Mouse (Mus musculus) spleen, postnatal 0 days (tissue): ENCODE measurements around the gene Vmn1r14. TPM values are rescaled to one million over a fixed set of nuclear protein-coding genes. Genes with fewer than 3 reads are reported as not detected.

ENCODE experiments used
- polyA plus RNA-seq: library from polyadenylated mRNA; unstranded; fragments of >200 nt; fragmentation: Nextera tagmentation; extraction: Ambion mirVana; gene quantifications from 2 replicates; pipeline ENCODE4 v1.2.1, GENCODE M21; 2015

Gene Vmn1r14
- polyA plus RNA-seq = not detected in 2 replicates

DNA sequence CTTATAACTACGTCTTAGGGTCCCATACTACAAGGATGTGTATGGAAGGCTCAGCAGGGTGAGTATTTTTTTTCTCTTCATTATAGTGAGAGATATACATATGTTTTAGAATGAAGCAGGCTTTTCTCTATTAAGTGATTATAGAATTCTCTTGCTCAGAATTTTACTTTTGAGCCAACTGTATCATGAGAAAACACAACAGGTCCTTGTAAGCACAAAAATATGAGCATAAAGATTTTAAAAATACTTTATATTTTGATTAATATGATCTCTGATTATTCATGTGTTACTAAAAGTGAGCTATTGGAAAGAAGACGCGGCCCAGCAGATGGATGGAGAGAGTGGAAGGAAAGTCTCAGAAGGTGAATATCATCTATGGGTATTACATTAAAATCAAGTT is at the start of gene Vmn1r14:
Gene Vmn1r14, plus strand, starts transcription at position 301 of the 400 bp plus-strand sequence.

DNA sequence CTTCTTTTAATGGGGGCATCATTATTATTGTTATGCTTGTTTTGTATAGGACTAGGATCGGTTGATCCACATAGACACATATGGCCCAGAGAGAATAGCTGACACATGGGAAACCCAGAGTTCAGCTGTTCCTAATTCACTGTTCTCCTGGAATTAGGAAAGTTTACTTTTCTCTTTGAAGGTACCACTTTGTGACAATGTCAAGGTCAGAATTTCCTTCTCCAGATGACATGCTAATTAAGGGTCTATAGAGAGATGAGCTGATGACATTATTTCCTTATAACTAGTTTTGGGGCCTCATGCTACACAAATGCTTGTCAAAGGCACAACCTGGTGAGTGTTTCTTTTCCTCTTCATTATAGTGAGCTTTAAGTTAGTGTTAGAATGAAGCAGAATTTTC is 28.5 kb upstream of the Vmn1r14 start, which contains the start of gene Vmn1r13:
Gene Vmn1r13, plus strand, starts transcription at position 301 of the 400 bp plus-strand sequence.

DNA sequence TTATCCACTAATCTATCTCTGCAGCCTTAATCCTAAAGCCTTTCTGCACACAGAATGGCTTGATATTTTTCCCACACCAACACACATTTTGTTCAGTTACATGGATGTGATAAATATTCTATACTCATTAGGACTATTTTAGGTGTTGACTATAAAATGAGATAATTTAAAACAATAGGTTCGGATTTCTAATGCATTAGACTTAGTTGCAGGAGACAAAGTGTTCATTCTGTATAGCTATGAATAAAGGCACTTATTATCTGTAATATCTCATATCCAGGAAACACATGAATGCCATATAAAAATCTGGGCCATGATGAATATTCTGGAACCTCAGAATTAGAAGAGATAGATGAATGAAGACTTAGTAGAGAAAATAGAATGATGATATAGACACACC is 26.2 kb downstream of the Vmn1r14 start, which contains the start of gene Vmn1r15:
Gene Vmn1r15, plus strand, starts transcription at position 301 of the 400 bp plus-strand sequence.

Other genes with a start within 250 kb of the Vmn1r14 start
- not detected in 2 replicates for gene Vmn1r6, start 234.4 kb upstream of the Vmn1r14 start, polyA plus RNA-seq
- gene Vmn1r7, start 206.4 kb upstream of the Vmn1r14 start, polyA plus RNA-seq = not detected in 2 replicates
- not detected in 2 replicates for gene Vmn1r8, start 199.4 kb upstream of the Vmn1r14 start, polyA plus RNA-seq
- gene Vmn1r9, start 164.9 kb upstream of the Vmn1r14 start, polyA plus RNA-seq = 0.02 TPM in 1 of 2 replicates, not detected in the other
- gene Vmn1r10, start 122.2 kb upstream of the Vmn1r14 start, polyA plus RNA-seq = not detected in 2 replicates
- not detected in 2 replicates for gene Vmn1r11, start 98.2 kb upstream of the Vmn1r14 start, polyA plus RNA-seq
- not detected in 2 replicates for gene Vmn1r12, start 74.8 kb upstream of the Vmn1r14 start, polyA plus RNA-seq
- gene Vmn1r13, start 28.4 kb upstream of the Vmn1r14 start, polyA plus RNA-seq = not detected in 2 replicates
- gene Vmn1r15, start 26.3 kb downstream of the Vmn1r14 start, polyA plus RNA-seq = not detected in 2 replicates
- gene Vmn1r16, start 97.8 kb downstream of the Vmn1r14 start, polyA plus RNA-seq = not detected in 2 replicates
- not detected in 2 replicates for gene Vmn1r17, start 132.0 kb downstream of the Vmn1r14 start, polyA plus RNA-seq
- gene Vmn1r18, start 164.1 kb downstream of the Vmn1r14 start, polyA plus RNA-seq = not detected in 2 replicates
- not detected in 2 replicates for gene Vmn1r19, start 172.1 kb downstream of the Vmn1r14 start, polyA plus RNA-seq
- not detected in 2 replicates for gene Vmn1r20, start 197.2 kb downstream of the Vmn1r14 start, polyA plus RNA-seq